Comparison of ENCODE assay signal across 9 mouse cellular contexts in genomic region chr17:23660117-23660875, GRCm38 (mm10). TPM values are rescaled to one million over a fixed set of nuclear protein-coding genes. Genes with fewer than 3 reads are reported as not detected.
DNase-seq lines count a peak whose midpoint lies in the region; ATAC-seq lines count a peak whose summit lies in the region.
"Had no signal": no experiment of that assay in that cellular context is flagged by ENCODE, and none has a peak within 500 bp of the region (broad histone marks: within the 10 kb centered on the region; RNA-seq: fewer than 3 reads in every experiment).

Gene Bicdl2 (plus strand): TSS chr17:23660506.

- no peak within 1 kb of the TSS for H3K27ac ChIP-seq in heart, embryonic 10.5 days
- no peak within 1 kb of the TSS for H3K27ac ChIP-seq in heart, embryonic 11.5 days (ENCODE audit: low read depth, low read length)

- peaks cover 64% of the 10 kb centered on the region for H3K27me3 ChIP-seq in heart, embryonic 10.5 days (ENCODE audit: insufficient read depth, poor library complexity, severe bottlenecking)
- peaks cover 46% of the 10 kb centered on the region for H3K27me3 ChIP-seq in heart, embryonic 11.5 days (ENCODE audit: control insufficient read depth, insufficient read depth, low read length)

- H3K4me2 ChIP-seq in heart, embryonic 11.5 days: peak within 1 kb of the TSS; percentile 7; the same call in 1 of the 2 replicates

- H3K4me1 ChIP-seq in heart, embryonic 10.5 days: peaks cover 10% of the 10 kb centered on the region; the same call in 1 of the 2 replicates
- H3K4me1 ChIP-seq in heart, embryonic 11.5 days (ENCODE audit: control insufficient read depth, insufficient read depth, low read length): no peaks in the 10 kb centered on the region

- no peaks in the 10 kb centered on the region for H3K36me3 ChIP-seq in heart, embryonic 10.5 days
- H3K36me3 ChIP-seq in heart, embryonic 11.5 days (ENCODE audit: control insufficient read depth, insufficient read depth, low read length): no peaks in the 10 kb centered on the region

- H3K9me3 ChIP-seq in heart, embryonic 10.5 days: no peaks in the 10 kb centered on the region
- no peaks in the 10 kb centered on the region for H3K9me3 ChIP-seq in heart, embryonic 11.5 days (replicated peaks; ENCODE audit: control insufficient read depth, low read length)

- WGBS in heart, embryonic 10.5 days: 8% methylated on average over 27 of the region's 27 CpGs
- WGBS in heart, embryonic 11.5 days (ENCODE audit: insufficient replicate concordance): 9% methylated on average over 27 of the region's 27 CpGs

- DNase-seq in heart, embryonic 10.5 days (ENCODE audit: low spot score): no peak
- DNase-seq in heart, adult 9 months (ENCODE audit: low spot score in 2 of 2): no peak
- DNase-seq in T-cell, adult 2 months (ENCODE audit: low spot score): peak; percentile 55
- peak; percentile 85 for DNase-seq in kidney, postnatal 10 days
- DNase-seq in lung, postnatal 25 days (ENCODE audit: low spot score): peak; percentile 79
- peak; percentile 72 to 78 for DNase-seq in urinary bladder, postnatal 36 days (ENCODE audit: low spot score in 2 of 2)
- no peak for DNase-seq in right cerebral cortex, postnatal 25 days

- peak within 1 kb of the TSS; percentile 33 for H3K4me3 ChIP-seq in heart, embryonic 10.5 days
- peak within 1 kb of the TSS; percentile 11; the same call in 1 of the 2 replicates for H3K4me3 ChIP-seq in heart, embryonic 11.5 days (ENCODE audit: low read depth, low read length)

- no peak for ATAC-seq in heart, embryonic 11.5 days (replicated peaks; ENCODE audit: insufficient number of reproducible peaks, low FRiP score, low TSS enrichment)

- no peak within 1 kb of the TSS for H3K9ac ChIP-seq in heart, embryonic 11.5 days (ENCODE audit: low read depth, low read length)

RNA-seq across cellular contexts. Expression of gene Bicdl2, which starts in this region (rescaled TPM):
- polyA plus RNA-seq in heart, embryonic 10.5 days (2016; fragmentation: Nextera tagmentation; extraction: Ambion mirVana): 0.28 and 0.40 TPM in 2 replicates
- polyA plus RNA-seq in heart, embryonic 11.5 days (2014; fragmentation: Nextera tagmentation; extraction: Ambion mirVana): 0.24 TPM in 1 of 2 replicates, not detected in the other
- polyA plus RNA-seq: neural tube, embryonic 11.5 days had no signal

Comparison
In these comparisons a context has a peak if more than half of its experiments do, and no peak if none do; other contexts are left out.
1. DNase-seq: peak in T-cell, adult 2 months (single experiment), kidney, postnatal 10 days (single experiment), lung, postnatal 25 days (single experiment) and urinary bladder, postnatal 36 days (2 of 2); none in heart, embryonic 10.5 days (single experiment), heart, adult 9 months (0 of 2) and right cerebral cortex, postnatal 25 days (single experiment).